Mouse (Mus musculus): ENCODE measurements around the gene Efl1.
A peak's percentile ranks its signal among the peaks of the same experiment; 100 is the strongest.

Gene Efl1

GRCm38 (mm10) chr7:82819541-82819940 is 171.1 kb downstream of the Efl1 start:
- no peak for DNase-seq

- peak; percentile 30 to 34 for DNase-seq
Observed at GRCm38 (mm10) chr7:82820661-82821060, 172.2 kb downstream of the Efl1 start.

DNA sequence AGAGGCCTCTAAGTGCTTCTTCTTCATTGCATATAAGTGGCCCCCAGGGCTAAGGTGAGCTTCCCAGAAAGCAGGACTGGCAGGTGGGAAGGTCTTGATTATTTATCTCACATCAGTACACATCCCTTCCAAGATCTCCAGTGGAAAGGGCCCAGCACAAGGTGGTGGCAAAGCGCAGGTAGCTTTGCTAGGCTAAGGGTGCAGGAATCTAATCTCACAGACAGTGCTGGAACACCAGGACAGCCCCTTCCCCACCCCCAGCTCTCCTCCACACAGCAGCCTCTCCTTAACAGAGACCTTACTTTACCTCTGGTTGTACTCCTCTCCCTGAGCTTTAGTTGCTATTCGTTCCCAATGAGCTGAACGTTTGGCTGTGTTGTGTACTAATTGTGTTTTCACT is 173.1 kb downstream of the Efl1 start:
- DNase-seq = no peak

- no peak for DNase-seq
Observed at GRCm38 (mm10) chr7:82822528-82822927, 174.1 kb downstream of the Efl1 start.
